Comparison of ENCODE assay signal across 10 mouse cellular contexts in the genomic region with DNA sequence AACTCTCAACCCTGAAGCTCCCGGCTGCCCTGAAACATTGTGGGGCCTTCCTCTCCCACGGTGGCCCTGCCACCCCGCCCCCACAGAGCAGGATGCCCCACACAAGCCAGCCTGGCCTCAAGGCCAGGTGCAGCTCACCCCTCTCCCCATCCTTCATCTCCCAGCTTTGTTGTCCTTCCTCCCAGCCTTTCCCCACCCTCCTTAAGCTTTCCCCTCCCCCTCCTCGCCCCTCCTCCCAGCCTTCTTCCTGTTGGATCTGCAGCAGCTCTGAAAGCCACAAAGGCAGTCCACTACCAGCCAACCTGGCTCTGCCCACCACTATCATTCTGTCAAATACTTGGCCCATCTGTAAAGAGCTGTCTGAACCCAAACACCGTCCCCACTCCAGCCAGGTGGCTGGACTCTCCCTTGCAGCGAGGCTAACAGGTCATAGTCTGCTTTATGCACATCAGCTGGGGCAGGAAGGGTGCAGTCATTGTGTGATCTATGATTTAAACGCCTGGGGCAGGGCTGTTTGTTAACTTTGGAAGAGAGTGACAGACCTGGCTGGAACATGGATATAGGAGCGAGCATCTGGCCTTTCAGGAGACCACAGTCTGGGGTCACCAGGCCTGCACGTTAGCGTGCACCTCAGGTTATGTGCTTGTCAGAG.
A peak's percentile ranks its signal among the peaks of the same experiment; 100 is the strongest.
DNase-seq lines count a peak whose midpoint lies in the region; ATAC-seq and TF ChIP-seq lines count a peak whose summit lies in the region.
"Had no signal": no experiment of that assay in that cellular context is flagged by ENCODE, and none has a peak within 500 bp of the region (broad histone marks: within the 10 kb centered on the region; RNA-seq: fewer than 3 reads in every experiment).

No protein-coding gene starts in this region.

- 31% methylated on average over 10 of the region's 10 CpGs for WGBS in embryonic facial prominence, embryonic 10.5 days
- 35% methylated on average over 10 of the region's 10 CpGs for WGBS in midbrain, embryonic 14.5 days

- no peak overlapping the region for H3K4me2 ChIP-seq in midbrain, embryonic 14.5 days (ENCODE audit: low read length)

- H3K27me3 ChIP-seq in embryonic facial prominence, embryonic 10.5 days (replicated peaks; ENCODE audit: low read depth, poor library complexity, severe bottlenecking), result peaks cover 63% of the 10 kb centered on the region
- no peaks in the 10 kb centered on the region for H3K27me3 ChIP-seq in midbrain, embryonic 14.5 days (ENCODE audit: control insufficient read depth, insufficient read depth, low read length)

- no peak for ATAC-seq in midbrain, embryonic 14.5 days (ENCODE audit: low FRiP score, low TSS enrichment)

- no peak overlapping the region for H3K4me3 ChIP-seq in left cerebral cortex, adult 2 months
- H3K4me3 ChIP-seq in embryonic facial prominence, embryonic 10.5 days, result peak overlapping the region; percentile 13; the same call in 1 of the 2 replicates
- H3K4me3 ChIP-seq in midbrain, embryonic 14.5 days (replicated peaks; ENCODE audit: low read depth, low read length), result no peak overlapping the region
- H3K4me3 ChIP-seq: megakaryocyte, embryonic 14.5 days had no signal

- intact Hi-C loops in left cerebral cortex, postnatal 4 days (cut with DNase I), result no loop called here
- intact Hi-C loops in left cerebral cortex, adult 2 months (cut with DNase I), result no loop called here

- no peak overlapping the region for H3K9ac ChIP-seq in midbrain, embryonic 14.5 days (replicated peaks; ENCODE audit: low read length)

- peaks cover 32% of the 10 kb centered on the region for H3K4me1 ChIP-seq in embryonic facial prominence, embryonic 10.5 days
- H3K4me1 ChIP-seq in midbrain, embryonic 14.5 days (ENCODE audit: control insufficient read depth, insufficient read depth, low read length), result peaks cover 11% of the 10 kb centered on the region; the same call in 1 of the 2 replicates

- no peaks in the 10 kb centered on the region for H3K9me3 ChIP-seq in embryonic facial prominence, embryonic 10.5 days
- no peaks in the 10 kb centered on the region for H3K9me3 ChIP-seq in midbrain, embryonic 14.5 days (ENCODE audit: control insufficient read depth, low read length)
- H3K9me3 ChIP-seq: megakaryocyte, embryonic 14.5 days had no signal

- no peaks in the 10 kb centered on the region for H3K36me3 ChIP-seq in embryonic facial prominence, embryonic 10.5 days (replicated peaks)
- H3K36me3 ChIP-seq in midbrain, embryonic 14.5 days (ENCODE audit: control insufficient read depth, insufficient read depth, low read length), result no peaks in the 10 kb centered on the region

- H3K27ac ChIP-seq in left cerebral cortex, adult 2 months, result no peak overlapping the region
- H3K27ac ChIP-seq in embryonic facial prominence, embryonic 10.5 days (replicated peaks), result peak overlapping the region; percentile 80
- peak overlapping the region; percentile 70 for H3K27ac ChIP-seq in midbrain, embryonic 14.5 days (replicated peaks; ENCODE audit: low read depth, low read length)

- TF ChIP-seq CTCF in left cerebral cortex, adult 2 months (IDR thresholded peaks at IDR 0.05), result no peak

- DNase-seq in left cerebral cortex, postnatal 4 days, result peak; percentile 40
- DNase-seq in left cerebral cortex, adult 2 months (ENCODE audit: extremely low spot score in 1 of 2, low spot score in 2 of 2), result no peak
- peak; percentile 59 for DNase-seq in embryonic facial prominence, embryonic 10.5 days (ENCODE audit: low spot score)
- DNase-seq in kidney, adult 9 months, result peak; percentile 19
- DNase-seq in midbrain, embryonic 14.5 days, result peak; percentile 28
- no peak for DNase-seq in right cerebral cortex, postnatal 14 days
- no peak for DNase-seq in gastrocnemius, postnatal 25 days
- DNase-seq in gastrocnemius, postnatal 4 days (ENCODE audit: low spot score in 2 of 2), result no peak
- DNase-seq: thymus, postnatal 25 days had no signal

Comparison
In these comparisons a context has a peak if more than half of its experiments do, and no peak if none do; other contexts are left out.
1. DNase-seq: peak in left cerebral cortex, postnatal 4 days (single experiment), embryonic facial prominence, embryonic 10.5 days (single experiment), kidney, adult 9 months (single experiment) and midbrain, embryonic 14.5 days (single experiment); none in left cerebral cortex, adult 2 months (0 of 2), right cerebral cortex, postnatal 14 days (single experiment), gastrocnemius, postnatal 25 days (single experiment) and gastrocnemius, postnatal 4 days (0 of 2).